Mouse (Mus musculus) layer of hippocampus, postnatal 14 days (tissue): ENCODE data around the gene Cdc42bpg. TPM values are rescaled to one million over a fixed set of nuclear protein-coding genes. Genes with fewer than 3 reads are reported as not detected.

ENCODE experiments used
- DNase-seq, 2 experiments: peaks; one replicate each; pipeline ENCODE4 v3.0.0; 2021 to 2022; ENCODE audit warnings: low spot score in 2 of 2, mixed read lengths in 1 of 2
- long read RNA-seq, 2 experiments: library from polyadenylated mRNA; stranded (forward); transcript quantifications; one replicate each; pipeline ENCODE4 v2.0.0; 2021
- total RNA-seq, 2 experiments: library from RNA; stranded (reverse); gene quantifications; 2 replicates each; pipeline ENCODE4 v1.2.3; 2021

The Cdc42bpg gene
- 1 to 10 TPM; 4.9 to 5.6 TPM for total RNA-seq
- long read RNA-seq, experiment 1, result 0 reads
- long read RNA-seq, experiment 2, partial matches to known transcripts, result 0 of 1 reads
- long read RNA-seq, experiment 2, other reads (novel, unspliced or antisense), result 1 of 1 reads

GRCm38 (mm10) chr19:6306137-6306551 lies at the start of gene Cdc42bpg:
TSS of gene Cdc42bpg (plus strand) at chr19:6306456.
- no peak for DNase-seq

GRCm38 (mm10) chr19:6260428-6260827 lies 45.8 kb upstream of the Cdc42bpg start:
- no peak for DNase-seq

GRCm38 (mm10) chr19:6260946-6261345 lies 45.3 kb upstream of the Cdc42bpg start:
- no peak for DNase-seq

- no peak for DNase-seq
Measured at GRCm38 (mm10) chr19:6261379-6261778, 44.9 kb upstream of the Cdc42bpg start.

GRCm38 (mm10) chr19:6262222-6262621 lies 44.0 kb upstream of the Cdc42bpg start:
- peak; percentile 65 to 68 for DNase-seq

GRCm38 (mm10) chr19:6262839-6263433 lies 43.3 kb upstream of the Cdc42bpg start:
- no peak for DNase-seq

- DNase-seq, result no peak
Measured at GRCm38 (mm10) chr19:6264200-6264599, 42.1 kb upstream of the Cdc42bpg start.

GRCm38 (mm10) chr19:6264945-6265344 lies 41.3 kb upstream of the Cdc42bpg start:
- no peak for DNase-seq

- DNase-seq, result no peak
Measured at GRCm38 (mm10) chr19:6265727-6266182, 40.5 kb upstream of the Cdc42bpg start.

- no peak for DNase-seq
Measured at GRCm38 (mm10) chr19:6267306-6268169, 38.7 kb upstream of the Cdc42bpg start.

- peak; percentile 77 to 87 for DNase-seq
Measured at GRCm38 (mm10) chr19:6268170-6268528, 38.1 kb upstream of the Cdc42bpg start.

GRCm38 (mm10) chr19:6268670-6269132 lies 37.6 kb upstream of the Cdc42bpg start:
- no peak for DNase-seq

GRCm38 (mm10) chr19:6269798-6270475 lies 36.3 kb upstream of the Cdc42bpg start:
- no peak for DNase-seq

GRCm38 (mm10) chr19:6270661-6271060 lies 35.6 kb upstream of the Cdc42bpg start:
- DNase-seq, result no peak

- no peak for DNase-seq
Measured at GRCm38 (mm10) chr19:6271206-6271605, 35.0 kb upstream of the Cdc42bpg start.

GRCm38 (mm10) chr19:6272053-6272452 lies 34.2 kb upstream of the Cdc42bpg start:
- DNase-seq, result no peak

GRCm38 (mm10) chr19:6272738-6273137 lies 33.5 kb upstream of the Cdc42bpg start:
- peak in 1 of 2 experiments; percentile 70 for DNase-seq

GRCm38 (mm10) chr19:6273592-6273991 lies 32.7 kb upstream of the Cdc42bpg start:
- no peak for DNase-seq

GRCm38 (mm10) chr19:6273998-6274608 lies 32.2 kb upstream of the Cdc42bpg start:
- no peak for DNase-seq

- peak in 1 of 2 experiments; percentile 36 for DNase-seq
Measured at GRCm38 (mm10) chr19:6275740-6276389, 30.4 kb upstream of the Cdc42bpg start.
